Mouse (Mus musculus) kidney, postnatal 4 days (tissue): ENCODE data around the gene Cdkn2c.

ENCODE experiments used
- DNase-seq, 2 experiments: peaks; one replicate each; pipeline ENCODE4 v3.0.0; 2021; ENCODE audit warnings: mixed read lengths in 2 of 2

The Cdkn2c gene

GRCm38 (mm10) chr4:109657021-109657850 is 9.8 kb downstream of the Cdkn2c start:
- DNase-seq: peak; percentile 57 to 69

GRCm38 (mm10) chr4:109656301-109656700 is 10.7 kb downstream of the Cdkn2c start:
- DNase-seq: no peak

- no peak for DNase-seq
These were observed 11.3 kb downstream of the Cdkn2c start for GRCm38 (mm10) chr4:109655738-109656137.

- no peak for DNase-seq
These were observed 12.3 kb downstream of the Cdkn2c start for GRCm38 (mm10) chr4:109654701-109655100.

- DNase-seq: no peak
These were observed 13.7 kb downstream of the Cdkn2c start for GRCm38 (mm10) chr4:109653251-109653650.

GRCm38 (mm10) chr4:109649331-109649730 is 17.7 kb downstream of the Cdkn2c start:
- no peak for DNase-seq

GRCm38 (mm10) chr4:109647281-109647680 is 19.7 kb downstream of the Cdkn2c start:
- DNase-seq: no peak

- DNase-seq: no peak
These were observed 25.5 kb downstream of the Cdkn2c start for GRCm38 (mm10) chr4:109641451-109641850.

GRCm38 (mm10) chr4:109640141-109640540 is 26.8 kb downstream of the Cdkn2c start:
- DNase-seq: no peak

GRCm38 (mm10) chr4:109639356-109639755 is 27.6 kb downstream of the Cdkn2c start:
- no peak for DNase-seq

GRCm38 (mm10) chr4:109634971-109635370 is 32.0 kb downstream of the Cdkn2c start:
- peak; percentile 26 to 37 for DNase-seq

GRCm38 (mm10) chr4:109631029-109631428 is 36.0 kb downstream of the Cdkn2c start:
- no peak for DNase-seq

GRCm38 (mm10) chr4:109630215-109630614 is 36.8 kb downstream of the Cdkn2c start:
- DNase-seq: no peak

GRCm38 (mm10) chr4:109612596-109612995 is 54.4 kb downstream of the Cdkn2c start:
- no peak for DNase-seq
